ENCODE assay signal across 10 mouse cellular contexts in genomic region chr9:37101059-37101940, GRCm38 (mm10). TPM values are rescaled to one million over a fixed set of nuclear protein-coding genes. Genes with fewer than 3 reads are reported as not detected.
A peak's percentile ranks its signal among the peaks of the same experiment; 100 is the strongest.
DNase-seq lines count a peak whose midpoint lies in the region; ATAC-seq lines count a peak whose summit lies in the region.
"Had no signal": no experiment of that assay in that cellular context is flagged by ENCODE, and none has a peak within 500 bp of the region (broad histone marks: within the 10 kb centered on the region; RNA-seq: fewer than 3 reads in every experiment).

No protein-coding gene starts in this region.

- no peak overlapping the region for H3K4me3 ChIP-seq in kidney, embryonic 16.5 days (ENCODE audit: low read length)
- H3K4me3 ChIP-seq in hindbrain, embryonic 10.5 days, result peak overlapping the region; percentile 18; the same call in 1 of the 2 replicates
- H3K4me3 ChIP-seq in neural tube, embryonic 12.5 days, result no peak overlapping the region
- H3K4me3 ChIP-seq: erythroblast, embryonic 14.5 days had no signal

- H3K4me2 ChIP-seq in kidney, embryonic 16.5 days (replicated peaks; ENCODE audit: low read depth, low read length), result no peak overlapping the region
- peak overlapping the region; percentile 20; the same call in 1 of the 2 replicates for H3K4me2 ChIP-seq in neural tube, embryonic 12.5 days (replicated peaks)

- peak; percentile 57 for ATAC-seq in kidney, embryonic 16.5 days (ENCODE audit: low FRiP score, low TSS enrichment)
- ATAC-seq in neural tube, embryonic 12.5 days (ENCODE audit: low FRiP score, low read depth), result peak; percentile 22; the same call in 1 of the 2 replicates
- ATAC-seq in megakaryocyte, adult 5-6 weeks (ENCODE audit: poor library complexity, severe bottlenecking), result no peak

- DNase-seq in kidney, adult 9 months, result no peak
- DNase-seq in embryo, embryonic 11 days, result peak; percentile 72
- peak; percentile 76 for DNase-seq in hindbrain, embryonic 10.5 days (ENCODE audit: low spot score)
- no peak for DNase-seq in Muller cell, postnatal 12 days (ENCODE audit: inconsistent ontology term)
- DNase-seq in urinary bladder, adult 2 months (ENCODE audit: low spot score), result no peak

- 30% methylated on average over 11 of the region's 11 CpGs for WGBS in kidney, embryonic 16.5 days
- 18% methylated on average over 11 of the region's 11 CpGs for WGBS in hindbrain, embryonic 10.5 days
- WGBS in neural tube, embryonic 12.5 days, result 23% methylated on average over 11 of the region's 11 CpGs

- 0 out of 2 replicates have a peak overlapping the region, but pooled peaks have one; percentile 12 for H3K9ac ChIP-seq in kidney, embryonic 16.5 days (replicated peaks; ENCODE audit: low read length)
- H3K9ac ChIP-seq in neural tube, embryonic 12.5 days, result no peak overlapping the region

- peaks cover 25% of the 10 kb centered on the region for H3K4me1 ChIP-seq in kidney, embryonic 16.5 days (ENCODE audit: insufficient read depth, low read length)
- peaks cover 75% of the 10 kb centered on the region for H3K4me1 ChIP-seq in hindbrain, embryonic 10.5 days (replicated peaks)
- H3K4me1 ChIP-seq in neural tube, embryonic 12.5 days, result peaks cover 48% of the 10 kb centered on the region

- H3K27me3 ChIP-seq in kidney, embryonic 16.5 days (ENCODE audit: insufficient read depth, low read length), result no peaks in the 10 kb centered on the region
- no peaks in the 10 kb centered on the region for H3K27me3 ChIP-seq in hindbrain, embryonic 10.5 days (ENCODE audit: insufficient read depth, poor library complexity, severe bottlenecking)
- H3K27me3 ChIP-seq in neural tube, embryonic 12.5 days (replicated peaks), result no peaks in the 10 kb centered on the region

- H3K9me3 ChIP-seq in kidney, embryonic 16.5 days (ENCODE audit: low read length), result no peaks in the 10 kb centered on the region
- H3K9me3 ChIP-seq in hindbrain, embryonic 10.5 days, result no peaks in the 10 kb centered on the region
- H3K9me3 ChIP-seq in neural tube, embryonic 12.5 days, result no peaks in the 10 kb centered on the region
- H3K9me3 ChIP-seq: G1E had no signal

- no peaks in the 10 kb centered on the region for H3K36me3 ChIP-seq in kidney, embryonic 16.5 days (ENCODE audit: insufficient read depth, low read length)
- H3K36me3 ChIP-seq in hindbrain, embryonic 10.5 days, result no peaks in the 10 kb centered on the region; the same call in 1 of the 2 replicates
- H3K36me3 ChIP-seq in neural tube, embryonic 12.5 days, result no peaks in the 10 kb centered on the region
- H3K36me3 ChIP-seq: G1E had no signal

- peak overlapping the region; percentile 88 for H3K27ac ChIP-seq in kidney, embryonic 16.5 days (ENCODE audit: low read length)
- peak overlapping the region; percentile 88 for H3K27ac ChIP-seq in hindbrain, embryonic 10.5 days
- no peak overlapping the region for H3K27ac ChIP-seq in neural tube, embryonic 12.5 days

RNA-seq across cellular contexts. Expression of gene Pknox2, which starts 45.9 kb away (rescaled TPM):
- 11.0 and 12.7 TPM in 2 replicates for polyA plus RNA-seq in kidney, embryonic 16.5 days (2015; fragmentation: Nextera tagmentation; extraction: Ambion mirVana)
- 35.0 and 40.3 TPM in 2 replicates for polyA plus RNA-seq in hindbrain, embryonic 10.5 days (2016; fragmentation: Nextera tagmentation; extraction: Ambion mirVana)
- 44.6 and 45.2 TPM in 2 replicates for polyA plus RNA-seq in neural tube, embryonic 12.5 days (2016; fragmentation: Nextera tagmentation; extraction: Ambion mirVana)
- polyA plus RNA-seq in urinary bladder, adult 2 months (2012; rRNA removed), result 13.6 and 17.0 TPM in 2 replicates
- total RNA-seq in megakaryocyte, adult 5-6 weeks (2015), result 0.16 and 0.64 TPM in 2 replicates
- 0.04 and 0.41 TPM in 2 replicates for total RNA-seq in megakaryocyte, adult 5-6 weeks (2017)
- polyA plus RNA-seq: erythroblast, embryonic 14.5 days; G1E had no signal

Comparison
In these comparisons a context has a peak if more than half of its experiments do, and no peak if none do; other contexts are left out.
1. DNase-seq: peak in embryo, embryonic 11 days (single experiment) and hindbrain, embryonic 10.5 days (single experiment); none in kidney, adult 9 months (single experiment), Muller cell, postnatal 12 days (single experiment) and urinary bladder, adult 2 months (single experiment).